Mouse (Mus musculus) heart, adult 2 months (tissue): ENCODE data around the gene Asic1. TPM values are rescaled to one million over a fixed set of nuclear protein-coding genes. Genes with fewer than 3 reads are reported as not detected.
A peak's percentile ranks its signal among the peaks of the same experiment; 100 is the strongest.

ENCODE experiments used
- DNase-seq, 2 experiments: peaks; one replicate each; pipeline ENCODE4 v3.0.0; 2021
- H3K27ac ChIP-seq: fragments of 200-600 bp; 2 replicates; pipeline ENCODE4 v1.8.1; 2022
- H3K27me3 ChIP-seq: fragments of 200-500 bp; 2 replicates; pipeline ENCODE4 v1.6.1; 2012; ENCODE audit warnings: mild to moderate bottlenecking, low read length, inconsistent platforms, mixed read lengths; ENCODE audit not compliant: control insufficient read depth, insufficient read depth
- H3K36me3 ChIP-seq: fragments of 200-500 bp; 2 replicates; pipeline ENCODE4 v1.6.1; 2012; ENCODE audit warnings: low read length, inconsistent platforms; ENCODE audit not compliant: control insufficient read depth, insufficient read depth
- H3K4me1 ChIP-seq: fragments of 200-500 bp; 2 replicates; pipeline ENCODE4 v1.6.1; 2011; ENCODE audit warnings: low read length; ENCODE audit not compliant: control insufficient read depth, insufficient read depth
- H3K4me3 ChIP-seq: fragments of 200-600 bp; 2 replicates; pipeline ENCODE4 v1.8.1; 2022
- H3K79me2 ChIP-seq: fragments of 200-500 bp; replicated peaks from 2 replicates; pipeline ENCODE4 v1.6.1; 2012; ENCODE audit warnings: mild to moderate bottlenecking, inconsistent platforms, low read length, moderate library complexity, mixed read lengths; ENCODE audit not compliant: control insufficient read depth, insufficient read depth
- H3K9ac ChIP-seq: fragments of 200-500 bp; 2 replicates; pipeline ENCODE4 v1.6.1; 2012; ENCODE audit warnings: low read depth, mild to moderate bottlenecking, control low read depth, inconsistent platforms, low read length, mixed read lengths
- CTCF ChIP-seq: fragments of 200-600 bp; IDR thresholded peaks from 2 replicates; pipeline ENCODE4 v1.8.1; 2022; ENCODE audit warnings: antibody characterized with exemption, mild to moderate bottlenecking, moderate library complexity
- EP300 ChIP-seq: fragments of 200-500 bp; IDR thresholded peaks from 2 replicates; pipeline ENCODE4 v1.6.1; 2011; ENCODE audit warnings: low read depth, low read length, control low read depth; ENCODE audit not compliant: insufficient read depth
- POLR2A ChIP-seq: fragments of 200-500 bp; IDR thresholded peaks from 2 replicates; pipeline ENCODE4 v1.6.1; 2011; ENCODE audit warnings: mild to moderate bottlenecking, low read depth, low read length, control low read depth; ENCODE audit not compliant: insufficient read depth
- WGBS: fragments of 180-500 bp; shearing (Covaris S2); methylation state at CpG from one replicate; pipeline ENCODE4 v1.1.7; 2018; 5-methylcytosine and 5-hydroxymethylcytosine counted together
- intact Hi-C: fragments of 180-260 bp; cut with DNase I; formaldehyde crosslinking; loops from one replicate; pipeline ENCODE4 v1.15.1; 2025
- polyA plus RNA-seq: library from polyadenylated mRNA; depleted of rRNA; stranded (reverse); fragments of >200 nt; gene quantifications from 2 replicates; pipeline ENCODE4 v1.2.3, GENCODE M21; 2012
- total RNA-seq, 2 experiments: library from RNA; stranded (reverse); gene quantifications; 2 replicates each; pipeline ENCODE4 v1.2.3; 2021

Gene Asic1
- total and polyA plus RNA-seq, 3 experiments: 0.42 to 1.3 (median 0.50) TPM

DNA sequence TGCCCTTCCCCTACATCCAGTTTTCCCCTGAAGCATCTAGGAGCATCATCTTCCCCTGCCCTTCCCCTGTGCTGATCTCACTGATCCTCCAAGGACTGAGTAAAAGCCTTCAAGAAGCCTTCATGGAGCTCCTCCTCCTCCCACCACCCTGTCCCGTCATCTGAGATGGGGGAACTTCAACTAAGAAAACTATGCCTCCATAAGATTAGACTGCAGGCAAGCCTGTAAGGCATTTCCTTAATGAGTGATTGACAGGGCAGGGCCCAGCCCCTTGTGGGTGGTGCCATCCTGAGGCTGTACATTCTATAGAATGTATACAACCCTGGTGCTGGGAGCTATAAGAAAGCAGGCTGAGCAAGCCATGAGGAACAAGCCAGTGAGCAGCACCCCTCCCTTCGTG is 11.7 kb upstream of the Asic1 start:
- no peak for TF ChIP-seq CTCF
- TF ChIP-seq POLR2A: no peak
- TF ChIP-seq EP300: no peak
- intact Hi-C loops: no loop called here
- 53% methylated on average over 2 of the region's 2 CpGs for WGBS

DNA sequence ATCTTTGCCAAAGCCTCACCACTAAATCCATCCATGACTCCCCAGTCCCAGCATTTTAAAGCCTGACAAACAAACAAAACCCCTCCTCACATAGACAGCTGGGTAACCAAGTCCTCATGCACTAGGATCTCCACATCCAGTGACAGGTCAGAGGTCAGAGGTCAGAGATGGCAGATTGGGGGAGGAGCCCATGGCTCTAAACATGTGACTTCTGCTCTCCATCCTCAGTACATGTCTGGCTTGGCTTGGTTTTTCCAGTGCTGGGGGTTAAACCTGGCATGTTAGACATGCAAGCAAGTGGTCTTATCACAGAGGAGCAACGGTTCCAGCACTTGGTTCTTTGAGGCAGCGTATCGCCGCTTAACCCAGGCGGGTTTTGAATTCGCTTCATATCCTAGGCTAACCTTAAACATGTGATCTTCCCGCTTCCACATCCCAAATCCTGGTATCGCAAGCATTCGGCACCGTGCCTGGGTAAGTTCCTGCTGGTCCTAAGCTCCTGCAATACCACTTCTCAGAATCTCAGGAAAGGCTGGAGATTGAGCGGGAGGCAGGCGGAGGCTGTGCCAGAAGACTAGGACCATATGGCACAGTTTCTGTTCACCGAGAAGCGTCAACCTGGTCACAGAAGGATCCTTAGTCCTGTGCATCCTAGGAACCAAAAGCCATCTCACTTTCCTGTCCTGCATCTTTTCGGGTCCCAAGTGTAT is 8.9 kb upstream of the Asic1 start:
- no peak overlapping the region for H3K9ac ChIP-seq
- peaks cover 2% of the 10 kb centered on the region; the same call in 1 of the 2 replicates for H3K4me1 ChIP-seq
- H3K27me3 ChIP-seq: peaks cover 9% of the 10 kb centered on the region
- H3K27ac ChIP-seq: no peak overlapping the region
- WGBS: 94% methylated on average over 15 of the region's 15 CpGs
- intact Hi-C loops: no loop called here
- H3K36me3 ChIP-seq: no peaks in the 10 kb centered on the region
- no peak overlapping the region for H3K4me3 ChIP-seq
- TF ChIP-seq POLR2A (no peak), EP300 (no peak), CTCF (no peak)
- H3K79me2 ChIP-seq: no peaks in the 10 kb centered on the region
- DNase-seq: no peak

More for the DNA sequence above, 11.7 kb upstream of the Asic1 start:
- H3K9ac ChIP-seq: no peak overlapping the region
- no peaks in the 10 kb centered on the region for H3K79me2 ChIP-seq
- no peaks in the 10 kb centered on the region for H3K4me1 ChIP-seq
- H3K36me3 ChIP-seq: no peaks in the 10 kb centered on the region
- no peaks in the 10 kb centered on the region; the same call in 1 of the 2 replicates for H3K27me3 ChIP-seq
- H3K27ac ChIP-seq: no peak overlapping the region
- no peak for DNase-seq
- H3K4me3 ChIP-seq: no peak overlapping the region

DNA sequence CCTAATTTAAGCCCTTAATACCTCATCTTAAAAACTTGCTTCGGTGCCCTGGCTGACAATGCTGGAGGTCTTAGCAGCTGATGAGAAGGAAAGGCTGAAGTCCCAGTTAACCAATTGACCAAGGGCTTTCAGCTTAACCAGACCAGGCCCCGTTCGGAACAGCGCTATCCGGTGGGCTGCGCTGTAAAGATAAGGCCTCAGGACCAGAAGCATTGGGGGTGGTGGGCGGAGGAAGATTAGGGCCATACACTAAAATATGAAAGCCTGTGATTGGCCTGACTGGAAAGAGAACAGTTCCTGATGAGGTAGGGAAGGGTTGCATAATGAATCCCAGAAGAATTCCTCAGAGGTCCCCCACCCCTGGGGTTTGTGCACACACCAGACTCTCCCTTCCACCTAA is 7.8 kb upstream of the Asic1 start:
- Histone ChIP-seq H3K27ac (no peak overlapping the region), H3K27me3 (peaks cover 9% of the 10 kb centered on the region), H3K4me3 (no peak overlapping the region), H3K79me2 (no peaks in the 10 kb centered on the region), H3K9ac (no peak overlapping the region), H3K36me3 (no peaks in the 10 kb centered on the region), H3K4me1 (peaks cover 2% of the 10 kb centered on the region; the same call in 1 of the 2 replicates)
- no peak for DNase-seq
- WGBS: 62% methylated on average over 7 of the region's 7 CpGs
- no peak for TF ChIP-seq CTCF
- TF ChIP-seq POLR2A: no peak
- no peak for TF ChIP-seq EP300
- intact Hi-C loops: no loop called here

DNA sequence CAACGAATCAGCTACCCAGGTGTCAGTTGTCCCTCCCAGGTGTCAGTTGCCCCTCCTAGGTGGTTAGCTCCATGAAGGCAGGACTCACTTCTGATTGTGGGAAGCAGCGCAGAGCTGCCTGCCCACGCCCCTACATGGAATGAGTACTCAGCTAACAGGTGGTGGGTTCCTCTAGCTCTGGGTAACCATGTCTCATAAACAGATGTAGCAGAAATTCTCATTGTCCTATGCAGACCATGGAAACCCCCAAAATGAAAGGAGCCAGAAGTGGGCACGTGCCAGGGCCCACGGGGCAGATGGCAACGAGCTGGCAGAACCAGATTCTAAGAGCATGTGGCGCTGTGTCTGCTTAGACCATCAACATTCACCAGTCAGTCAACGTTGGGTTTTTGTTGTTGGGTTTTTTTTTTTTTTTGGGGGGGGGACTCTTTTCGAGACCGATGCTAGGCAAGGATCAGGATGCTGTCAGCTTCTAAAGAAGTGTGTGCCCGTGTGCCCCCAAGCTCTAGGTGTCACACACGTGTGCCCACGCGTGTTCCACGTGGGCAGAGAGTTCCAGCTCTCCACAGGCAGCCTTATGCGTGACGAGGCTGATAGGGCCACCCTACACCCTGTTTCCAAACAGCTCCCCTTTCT is 6.1 kb upstream of the Asic1 start:
- peaks cover 9% of the 10 kb centered on the region for H3K27me3 ChIP-seq
- no peaks in the 10 kb centered on the region for H3K36me3 ChIP-seq
- peaks cover 2% of the 10 kb centered on the region; the same call in 1 of the 2 replicates for H3K4me1 ChIP-seq
- H3K79me2 ChIP-seq: no peaks in the 10 kb centered on the region
- WGBS: 7% methylated on average over 17 of the region's 17 CpGs
- no peak for DNase-seq
- no peak for TF ChIP-seq EP300
- TF ChIP-seq CTCF: no peak
- TF ChIP-seq POLR2A: no peak
- intact Hi-C loops: no loop called here
- H3K9ac ChIP-seq: no peak overlapping the region
- no peak overlapping the region for H3K27ac ChIP-seq
- H3K4me3 ChIP-seq: peak overlapping the region; percentile 34

DNA sequence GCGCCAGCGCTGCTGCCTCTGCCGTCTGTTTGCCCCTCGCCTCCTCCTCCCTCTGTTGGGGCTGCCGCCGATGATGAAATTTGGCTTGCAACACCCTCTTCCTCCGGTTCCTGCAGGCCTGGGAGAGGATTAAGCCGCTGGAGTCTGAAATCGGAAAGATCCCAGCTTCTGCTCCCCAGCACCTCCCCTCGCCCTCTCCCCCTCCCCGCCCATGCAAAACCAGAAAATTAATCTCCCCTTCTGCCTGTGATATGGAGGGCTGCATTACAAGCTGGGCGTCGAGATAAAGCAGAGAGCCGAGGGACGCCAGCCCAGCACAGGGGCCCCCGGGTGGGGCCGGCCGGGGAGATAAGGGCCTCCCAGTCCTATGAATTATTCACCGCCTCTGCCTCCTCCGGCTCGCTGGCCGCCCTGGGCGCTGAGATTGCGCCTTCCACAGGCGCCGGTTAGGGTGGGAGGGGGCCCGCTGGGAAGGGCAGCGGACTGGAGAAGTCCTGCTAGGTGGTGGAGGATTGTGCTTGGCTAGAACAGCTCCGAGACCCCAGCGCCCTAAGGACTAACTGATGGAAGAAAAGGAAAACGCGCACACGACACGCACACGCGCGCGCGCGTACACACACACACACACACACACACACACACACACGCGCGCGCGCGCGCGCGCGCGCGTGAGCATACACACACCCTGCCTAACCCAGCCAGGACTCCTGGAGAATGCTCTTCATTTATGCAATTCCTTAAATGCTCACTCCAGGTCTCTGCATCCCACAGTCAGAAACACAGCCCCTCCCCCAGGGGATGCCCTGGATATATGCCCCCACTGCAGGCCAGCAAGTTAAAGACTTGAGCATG is 5.3 kb upstream of the Asic1 start:
- no peaks in the 10 kb centered on the region for H3K79me2 ChIP-seq
- intact Hi-C loops: loop anchor here (5.0 kb wide), 1 partner anchor 33 kb away; no protein-coding TSS in a partner anchor
- TF ChIP-seq POLR2A: no peak
- no peak for TF ChIP-seq EP300
- TF ChIP-seq CTCF: no peak
- peak overlapping the region; percentile 34 for H3K4me3 ChIP-seq
- no peaks in the 10 kb centered on the region for H3K36me3 ChIP-seq
- H3K9ac ChIP-seq: no peak overlapping the region
- under 1% methylated on average over 51 of the region's 52 CpGs for WGBS
- H3K27me3 ChIP-seq: peaks cover 10% of the 10 kb centered on the region
- peak; percentile 64 to 67 for DNase-seq
- peaks cover 2% of the 10 kb centered on the region; the same call in 1 of the 2 replicates for H3K4me1 ChIP-seq
- H3K27ac ChIP-seq: no peak overlapping the region
